Mouse (Mus musculus) gastrocnemius, postnatal 14 days (tissue): Measurements from ENCODE around the gene Stam2. TPM values are rescaled to one million over a fixed set of nuclear protein-coding genes. Genes with fewer than 3 reads are reported as not detected.
A peak's percentile ranks its signal among the peaks of the same experiment; 100 is the strongest.

Experiments
- DNase-seq: peaks from one replicate; pipeline ENCODE4 v3.0.0; 2021; ENCODE audit warnings: mixed read lengths
- intact Hi-C: fragments of 180-260 bp; cut with DNase I; formaldehyde crosslinking; loops from one replicate; pipeline ENCODE4 v1.15.1; 2025; ENCODE audit warnings: low total_unique reads
- total RNA-seq, 2 experiments: library from RNA; stranded (reverse); gene quantifications; 2 replicates each; pipeline ENCODE4 v1.2.3; 2021

The Stam2 gene
- total RNA-seq, 2 experiments from 2014 or later: 11.8 to 12.2 TPM

GRCm38 (mm10) chr2:52674886-52675277 is 67.2 kb downstream of the Stam2 start:
- peak; percentile 9 for DNase-seq
- intact Hi-C loops: no loop called here

GRCm38 (mm10) chr2:52673172-52673571 is 68.9 kb downstream of the Stam2 start:
- DNase-seq: no peak
- intact Hi-C loops: no loop called here

GRCm38 (mm10) chr2:52670733-52671132 is 71.3 kb downstream of the Stam2 start:
- intact Hi-C loops: no loop called here
- DNase-seq: no peak

- no peak for DNase-seq
- intact Hi-C loops: no loop called here
Observed at GRCm38 (mm10) chr2:52668480-52668879, 73.6 kb downstream of the Stam2 start.

- intact Hi-C loops: no loop called here
- DNase-seq: no peak
Observed at GRCm38 (mm10) chr2:52656722-52657121, 85.4 kb downstream of the Stam2 start.

GRCm38 (mm10) chr2:52654541-52654940 is 87.5 kb downstream of the Stam2 start:
- DNase-seq: no peak
- intact Hi-C loops: no loop called here

GRCm38 (mm10) chr2:52651547-52651946 is 90.5 kb downstream of the Stam2 start:
- intact Hi-C loops: no loop called here

GRCm38 (mm10) chr2:52647255-52647998 is 94.7 kb downstream of the Stam2 start:
- intact Hi-C loops: no loop called here

More at GRCm38 (mm10) chr2:52651547-52651946, 90.5 kb downstream of the Stam2 start:
- DNase-seq: no peak

GRCm38 (mm10) chr2:52643657-52644056 is 98.4 kb downstream of the Stam2 start:
- DNase-seq: no peak
- intact Hi-C loops: no loop called here

More at GRCm38 (mm10) chr2:52647255-52647998, 94.7 kb downstream of the Stam2 start:
- no peak for DNase-seq

Other genes with a start within 250 kb of the Stam2 start
- gene Cacnb4, start 65.5 kb downstream of the Stam2 start, total RNA-seq: under 1 TPM; 0.23 to 0.29 TPM
- gene Fmnl2, start 115.6 kb upstream of the Stam2 start, total RNA-seq: 1 to 10 TPM; 6.5 to 9.1 TPM